Mouse (Mus musculus) bone marrow macrophage, adult 2 months (primary cell): ENCODE measurements around the gene Gm20388. TPM values are rescaled to one million over a fixed set of nuclear protein-coding genes. Genes with fewer than 3 reads are reported as not detected.

ENCODE experiments used
- H3K27ac ChIP-seq: 2 replicates; pipeline ENCODE4 v1.5.1; 2012; ENCODE audit warnings: low read depth, low read length; ENCODE audit not compliant: insufficient read depth
- H3K4me1 ChIP-seq: 2 replicates; pipeline ENCODE4 v1.6.1; 2012; ENCODE audit warnings: low read length; ENCODE audit not compliant: control insufficient read depth, insufficient read depth
- H3K4me3 ChIP-seq: 2 replicates; pipeline ENCODE4 v1.5.1; 2012; ENCODE audit warnings: mild to moderate bottlenecking, low read length, moderate library complexity; ENCODE audit not compliant: insufficient read depth
- CTCF ChIP-seq: IDR thresholded peaks from 2 replicates; pipeline ENCODE4 v1.5.1; 2012; ENCODE audit warnings: low read depth, mild to moderate bottlenecking, low read length, moderate library complexity
- POLR2A ChIP-seq: IDR thresholded peaks from 2 replicates; pipeline ENCODE4 v1.6.1; 2012; ENCODE audit warnings: mild to moderate bottlenecking, low read depth, low read length, borderline replicate concordance
- polyA plus RNA-seq: library from polyadenylated mRNA; stranded (reverse); fragments of >200 nt; gene quantifications from 2 replicates; pipeline ENCODE4 v1.2.4, GENCODE M21; 2012; ENCODE audit not compliant: missing spikeins, insufficient read depth, insufficient read length

Gene Gm20388
- polyA plus RNA-seq, 1 experiment, result 32.7 TPM

DNA sequence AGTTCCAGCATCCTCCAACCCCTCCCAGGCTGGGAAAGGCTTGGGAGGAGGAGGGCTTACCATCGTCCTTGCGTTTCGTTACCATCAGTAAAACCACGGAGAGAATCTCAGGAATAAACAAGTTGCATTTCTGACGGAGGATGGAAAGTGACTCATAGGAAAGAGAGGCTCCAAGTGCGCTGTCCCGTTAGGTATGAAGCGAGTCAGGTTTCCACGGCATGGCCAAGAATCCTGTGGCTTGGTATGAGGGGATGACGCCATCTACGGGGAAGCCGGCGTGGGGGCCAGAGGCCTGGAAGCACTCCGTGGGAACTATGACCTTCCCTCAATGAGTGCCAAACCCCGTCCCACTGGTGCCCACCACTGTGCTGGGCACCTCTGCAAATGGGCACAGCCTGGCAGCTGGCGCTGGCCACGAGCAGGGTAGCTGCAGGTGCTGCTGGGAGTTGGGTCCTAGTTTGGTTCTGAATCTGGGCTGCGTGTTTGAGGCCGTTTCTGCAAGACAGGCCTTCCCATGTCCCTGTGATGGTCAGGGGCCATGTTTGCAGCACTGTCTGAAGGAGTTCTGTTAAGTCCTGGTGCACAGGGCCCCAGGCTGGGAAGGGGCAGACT lies 2275.8 kb downstream of the Gm20388 start:
- TF ChIP-seq CTCF (no peak), POLR2A (no peak)
- Histone ChIP-seq H3K4me1 (peaks cover 10% of the 10 kb centered on the region), H3K27ac (no peak overlapping the region)

DNA sequence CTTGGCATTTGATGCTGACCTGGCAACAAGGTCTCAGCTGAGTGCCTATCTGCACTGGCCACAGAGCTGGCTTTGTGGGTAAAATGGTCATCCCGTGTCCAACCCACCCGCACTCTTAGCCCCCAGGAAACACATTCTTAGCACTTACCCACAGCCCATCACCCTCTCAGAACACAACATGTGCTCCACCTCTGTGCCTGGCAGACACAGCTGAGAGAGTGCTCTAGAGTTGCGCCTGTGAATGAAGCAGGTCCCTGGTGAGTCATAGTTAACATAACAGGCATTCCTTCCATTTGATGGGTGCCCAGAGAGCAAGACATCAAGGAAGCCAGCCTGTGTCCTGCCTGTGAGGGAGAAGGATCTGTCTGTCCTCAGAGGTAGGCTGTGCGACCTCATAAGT lies 2276.6 kb downstream of the Gm20388 start:
- H3K4me3 ChIP-seq, result no peak overlapping the region
- TF ChIP-seq CTCF (no peak), POLR2A (no peak)
- H3K4me1 ChIP-seq, result peaks cover 5% of the 10 kb centered on the region
- no peak overlapping the region for H3K27ac ChIP-seq

More for the DNA sequence above, 2275.8 kb downstream of the Gm20388 start:
- H3K4me3 ChIP-seq, result no peak overlapping the region

DNA sequence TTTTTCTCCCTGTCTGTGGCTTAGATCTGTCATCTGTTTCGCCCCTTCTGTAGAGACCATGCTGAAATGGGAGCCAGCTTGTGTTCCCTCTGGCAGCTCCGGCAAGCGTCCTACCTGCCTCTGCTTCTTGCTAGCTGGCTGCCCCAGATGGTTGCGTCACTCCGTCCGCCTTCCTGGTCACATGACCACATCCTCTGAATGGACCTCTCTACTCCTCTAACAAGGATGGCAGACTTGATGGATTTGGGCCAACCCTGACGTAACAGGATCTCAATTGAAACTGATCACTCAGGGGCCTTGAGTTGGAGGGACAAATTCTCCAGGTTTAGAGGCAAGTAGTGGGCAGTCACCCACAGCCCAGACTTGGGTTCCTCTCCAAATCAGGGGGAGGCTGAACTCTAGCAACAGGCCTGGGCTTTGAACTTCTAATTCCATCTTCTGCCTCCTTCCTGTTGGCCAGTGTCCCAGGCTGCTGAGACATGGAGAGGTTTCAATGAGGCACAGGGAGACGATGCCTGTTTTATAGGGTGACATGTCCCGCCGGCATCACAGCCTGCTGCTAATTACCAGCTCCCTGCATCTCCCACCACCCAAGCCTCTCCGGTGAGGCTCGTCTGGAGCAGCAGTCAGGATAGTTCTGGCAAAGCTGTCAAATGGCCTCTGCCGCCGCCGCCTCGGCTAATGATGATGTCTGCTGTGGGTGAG lies 2279.9 kb downstream of the Gm20388 start:
- TF ChIP-seq CTCF (no peak), POLR2A (no peak)
- H3K4me3 ChIP-seq, result no peak overlapping the region
- H3K4me1 ChIP-seq, result peaks cover 16% of the 10 kb centered on the region
- no peak overlapping the region for H3K27ac ChIP-seq

DNA sequence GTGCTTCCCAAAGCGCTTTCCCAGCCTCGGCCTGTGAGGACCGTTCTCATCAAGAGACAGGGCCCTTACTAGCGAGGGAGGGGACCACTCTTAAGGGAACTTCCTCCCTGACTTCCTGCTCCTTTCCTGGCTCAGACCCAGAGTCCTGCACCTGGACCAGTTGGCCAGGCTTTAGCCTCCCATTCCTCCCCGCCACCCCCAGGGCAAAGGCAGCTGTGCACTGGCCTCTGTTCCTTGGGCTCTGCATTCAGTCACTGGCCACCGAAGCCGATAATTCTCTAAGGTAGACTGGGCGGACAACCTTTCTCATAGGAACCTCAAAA lies 2280.4 kb downstream of the Gm20388 start:
- peaks cover 16% of the 10 kb centered on the region for H3K4me1 ChIP-seq
- H3K4me3 ChIP-seq, result no peak overlapping the region
- TF ChIP-seq CTCF (no peak), POLR2A (no peak)
- H3K27ac ChIP-seq, result no peak overlapping the region

DNA sequence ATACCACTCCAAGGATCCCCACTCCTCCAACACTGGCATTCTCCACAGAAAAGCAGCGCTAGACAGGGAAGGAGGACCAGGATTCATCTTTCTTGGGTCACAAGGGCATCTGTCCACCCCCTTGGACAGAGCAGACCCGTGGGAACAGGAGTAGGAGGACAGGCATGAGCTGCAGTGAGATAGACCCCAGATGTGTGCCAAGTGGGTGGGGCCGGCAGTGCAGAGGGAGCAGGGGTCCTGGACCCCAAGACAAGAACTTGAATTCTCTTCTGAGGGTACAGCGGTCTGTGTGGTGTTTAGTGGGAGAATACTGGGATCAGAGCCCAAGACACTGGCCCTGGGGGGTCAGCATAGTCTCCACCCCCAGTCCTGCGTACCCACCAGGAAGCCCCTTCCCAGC lies 2282.1 kb downstream of the Gm20388 start:
- H3K27ac ChIP-seq, result no peak overlapping the region
- H3K4me3 ChIP-seq, result no peak overlapping the region
- TF ChIP-seq CTCF, result no peak
- no peak for TF ChIP-seq POLR2A
- H3K4me1 ChIP-seq, result peaks cover 16% of the 10 kb centered on the region

DNA sequence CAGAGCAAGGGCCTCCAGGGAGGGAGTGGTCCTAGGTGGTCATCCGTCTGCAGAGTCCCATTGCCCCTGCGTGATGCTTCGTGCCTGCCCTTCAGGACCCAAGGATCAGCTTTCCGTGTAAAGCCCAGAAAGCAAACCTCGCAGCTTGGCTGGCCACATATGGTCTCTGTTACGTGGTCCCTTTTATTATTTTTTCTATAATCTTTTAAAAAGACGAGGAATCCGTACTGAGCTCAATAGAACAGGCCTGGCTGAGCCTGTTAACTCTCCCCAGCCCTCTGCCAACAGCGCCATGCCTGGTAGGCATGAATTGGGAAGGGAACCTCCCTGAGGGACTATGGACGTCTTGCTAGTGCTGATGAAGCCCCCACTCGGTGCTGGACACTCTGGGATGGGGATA lies 2282.9 kb downstream of the Gm20388 start:
- H3K4me1 ChIP-seq, result peaks cover 16% of the 10 kb centered on the region
- no peak overlapping the region for H3K27ac ChIP-seq
- no peak overlapping the region for H3K4me3 ChIP-seq
- TF ChIP-seq POLR2A (no peak), CTCF (no peak)

DNA sequence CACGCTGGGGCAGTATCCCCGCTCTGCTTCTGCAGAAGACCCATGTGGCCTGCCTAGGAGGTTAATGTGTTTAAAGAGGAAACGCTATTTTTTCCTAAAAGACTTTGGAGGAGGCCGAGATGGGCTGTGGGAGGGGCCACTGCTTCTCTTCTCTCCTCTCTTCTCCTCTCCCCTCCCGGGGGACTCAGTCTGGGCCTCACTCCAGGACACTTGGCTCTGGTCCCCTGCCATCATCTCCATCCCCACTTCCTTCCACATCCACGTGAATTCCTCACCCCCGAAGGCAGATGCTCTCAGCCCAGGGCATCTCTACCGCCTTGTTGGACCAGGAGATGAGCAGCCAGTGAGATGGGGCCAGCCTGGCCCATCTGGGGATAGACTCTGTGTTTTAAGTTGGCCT lies 2283.8 kb downstream of the Gm20388 start:
- TF ChIP-seq CTCF, result no peak
- peaks cover 16% of the 10 kb centered on the region for H3K4me1 ChIP-seq
- no peak overlapping the region for H3K27ac ChIP-seq
- no peak overlapping the region for H3K4me3 ChIP-seq

DNA sequence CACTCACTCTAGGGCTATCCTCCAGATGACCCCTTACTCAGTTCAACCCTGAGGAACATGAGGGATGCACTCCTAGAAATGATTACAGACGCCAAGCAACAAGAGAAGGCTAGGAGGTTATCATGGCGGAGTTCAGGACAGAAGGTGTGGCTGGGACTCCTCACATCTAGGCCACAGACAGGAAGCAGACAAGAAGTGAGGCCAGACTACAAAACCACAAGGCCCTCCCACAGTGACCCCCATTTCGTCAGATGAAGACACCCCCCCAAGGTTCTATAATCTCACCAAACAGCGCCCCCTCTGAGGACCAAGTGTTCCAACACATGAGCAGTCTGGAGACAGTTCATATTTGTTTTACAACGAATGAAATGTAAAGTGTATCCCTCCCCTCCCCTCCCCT lies 2286.7 kb downstream of the Gm20388 start:
- no peak for TF ChIP-seq CTCF
- no peak for TF ChIP-seq POLR2A
- Histone ChIP-seq H3K4me1 (peaks cover 11% of the 10 kb centered on the region), H3K27ac (no peak overlapping the region), H3K4me3 (no peak overlapping the region)

DNA sequence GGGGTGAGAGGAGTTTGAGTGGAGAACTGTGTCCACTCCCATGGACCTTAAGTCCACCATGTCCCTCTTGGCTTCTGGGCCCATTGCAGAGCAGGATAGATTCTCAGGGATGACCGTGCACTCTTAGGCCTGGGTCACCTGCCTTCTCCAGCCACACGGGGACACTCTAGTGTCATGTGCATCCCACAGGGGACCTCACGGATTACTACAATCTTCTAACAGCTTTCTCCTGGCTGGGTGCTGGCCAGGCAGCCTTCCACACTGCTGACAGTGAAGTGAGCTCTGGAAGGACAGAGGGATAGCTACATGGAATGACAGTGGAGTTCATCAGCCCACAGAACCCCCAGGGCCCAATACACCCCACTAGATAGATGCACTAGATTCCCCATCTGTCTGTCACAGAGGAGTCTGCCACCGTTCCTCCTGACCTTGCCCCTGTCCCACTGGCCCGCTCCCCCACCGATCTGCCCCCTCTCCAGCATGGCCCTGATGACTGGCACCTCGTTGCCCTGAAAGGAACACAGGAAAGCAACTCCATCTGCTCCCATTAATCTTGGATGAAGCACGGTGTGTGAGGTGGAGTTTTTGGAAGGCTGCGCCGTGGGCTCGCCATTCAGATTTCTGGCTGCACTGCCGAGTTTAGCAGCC lies 2287.9 kb downstream of the Gm20388 start:
- TF ChIP-seq CTCF (no peak), POLR2A (no peak)
- Histone ChIP-seq H3K4me1 (peaks cover 11% of the 10 kb centered on the region), H3K27ac (no peak overlapping the region), H3K4me3 (no peak overlapping the region)

DNA sequence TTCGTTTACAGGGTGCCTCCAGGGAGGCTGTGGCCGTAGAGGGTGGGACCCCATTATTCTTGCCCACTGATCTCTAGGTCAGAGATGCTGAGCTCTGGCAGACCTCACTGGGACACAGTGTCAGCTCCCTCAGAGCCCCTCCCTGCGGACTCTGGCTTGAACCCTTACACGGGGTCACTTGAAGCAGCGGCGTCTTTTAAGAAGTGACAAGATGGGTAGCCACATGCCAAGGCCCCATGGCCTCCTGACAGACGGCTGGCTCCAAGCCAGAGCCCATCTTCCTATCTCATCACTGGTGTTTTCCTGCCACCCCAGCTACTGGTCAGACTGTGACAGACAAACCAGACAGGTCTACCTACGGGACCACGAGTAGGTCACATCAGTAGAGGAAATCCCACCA lies 2288.6 kb downstream of the Gm20388 start:
- no peak for TF ChIP-seq CTCF
- TF ChIP-seq POLR2A, result no peak
- peaks cover 5% of the 10 kb centered on the region for H3K4me1 ChIP-seq

DNA sequence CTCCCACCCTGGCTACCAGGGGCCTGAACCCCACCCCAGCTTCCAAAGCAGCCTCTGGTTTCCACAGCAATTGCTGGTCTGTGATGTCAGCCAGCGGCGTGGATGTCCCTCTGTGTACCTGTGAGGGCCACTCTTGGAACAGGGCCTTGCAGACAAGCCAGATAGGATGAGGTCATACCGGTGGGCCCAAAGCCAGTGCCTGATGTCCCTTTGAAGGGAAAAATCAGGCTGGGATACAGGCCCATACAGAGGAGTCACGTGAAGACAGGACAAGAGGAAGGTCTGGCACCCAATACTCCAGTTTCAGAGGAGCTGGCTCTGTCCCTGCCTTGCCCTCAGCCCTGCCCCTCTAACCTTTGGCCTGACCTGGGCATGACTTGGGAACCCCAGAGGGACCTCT lies 2289.2 kb downstream of the Gm20388 start:
- TF ChIP-seq CTCF (no peak), POLR2A (no peak)
- Histone ChIP-seq H3K27ac (no peak overlapping the region), H3K4me1 (no peaks in the 10 kb centered on the region), H3K4me3 (no peak overlapping the region)

More for the DNA sequence above, 2288.6 kb downstream of the Gm20388 start:
- no peak overlapping the region for H3K27ac ChIP-seq
- H3K4me3 ChIP-seq, result no peak overlapping the region
